Mouse (Mus musculus) c-Kit-positive CD71-negative TER-119-negative erythroid progenitor cells, embryonic 14.5 days (primary cell): Measurements from ENCODE around the gene Ccdc171.
"Not testable (repeated sequence)": the region's sequence is repeated elsewhere in the genome, so short reads cannot be mapped to it uniquely, and the experiment has no call there.

Source experiments
- DNase-seq: peaks from one replicate; pipeline ENCODE4 v3.0.0-alpha.2; 2013; ENCODE audit warnings: low read depth

The Ccdc171 gene

DNA sequence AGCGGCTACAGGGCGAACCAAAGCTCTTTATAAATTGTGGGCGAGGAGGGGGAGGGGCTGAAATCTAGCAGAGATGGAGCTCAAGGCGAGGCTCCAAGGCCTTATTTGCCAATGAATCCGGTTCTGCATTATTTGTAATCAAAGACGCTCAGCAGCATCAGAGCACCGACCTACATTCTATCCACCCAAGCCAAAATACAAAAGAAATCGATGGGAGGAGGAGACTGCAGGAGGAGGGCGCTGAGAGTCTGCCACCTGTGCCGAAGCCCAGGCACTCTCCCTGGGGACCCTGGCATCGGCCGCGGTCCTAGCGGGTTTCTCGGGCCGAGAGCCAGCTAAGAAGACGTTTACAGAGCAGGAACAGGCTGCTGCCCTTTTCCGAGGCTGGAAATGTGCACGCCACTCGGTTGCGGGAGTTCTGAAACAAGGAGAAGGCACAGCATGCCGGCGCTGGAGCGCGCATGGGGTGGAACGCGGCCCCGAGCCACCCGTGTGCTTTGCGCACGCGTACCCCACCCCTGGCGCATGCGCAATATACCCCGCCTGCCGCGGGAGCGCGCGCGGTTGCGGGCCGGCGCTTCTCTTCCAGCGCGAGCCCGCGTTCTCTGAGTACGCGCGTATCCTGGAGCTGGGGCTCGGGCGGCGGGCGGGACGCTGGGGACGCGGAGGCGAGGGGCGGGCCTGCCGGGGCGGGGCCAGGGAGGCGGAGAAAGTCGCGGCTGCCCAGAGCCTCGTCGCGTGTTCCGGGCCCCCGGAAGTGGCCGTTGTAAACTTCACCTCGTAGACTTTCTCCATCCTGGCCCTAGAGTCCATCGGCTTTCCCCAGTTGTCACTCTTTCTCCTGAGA lies at the start of gene Ccdc171:
Gene Ccdc171, plus strand, starts transcription at position 703 of the 847 bp plus-strand sequence.
- DNase-seq, result peak; percentile 89

- no peak for DNase-seq
These were observed 40.1 kb upstream of the Ccdc171 start for GRCm38 (mm10) chr4:83485250-83485649.

DNA sequence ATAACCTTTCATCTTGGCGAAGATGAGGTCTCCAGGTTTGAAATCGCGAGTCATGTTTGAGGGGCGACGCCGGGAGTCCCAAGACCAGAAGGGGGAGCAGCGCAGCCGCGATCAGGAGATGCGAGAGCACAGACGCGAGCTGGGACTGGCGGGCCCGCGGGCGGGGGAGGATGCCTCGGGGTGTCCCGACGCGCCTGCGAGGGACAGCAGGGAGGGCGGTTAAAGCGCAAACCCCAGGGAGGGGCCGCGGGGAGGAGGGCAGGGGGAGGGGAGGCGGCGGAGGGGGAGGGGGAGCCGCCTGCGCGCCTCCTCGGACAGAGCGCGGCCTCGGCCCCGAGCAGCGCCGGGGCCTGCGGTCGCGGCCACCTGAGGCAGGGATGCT lies 39.6 kb upstream of the Ccdc171 start:
- DNase-seq, result peak; percentile 77

DNA sequence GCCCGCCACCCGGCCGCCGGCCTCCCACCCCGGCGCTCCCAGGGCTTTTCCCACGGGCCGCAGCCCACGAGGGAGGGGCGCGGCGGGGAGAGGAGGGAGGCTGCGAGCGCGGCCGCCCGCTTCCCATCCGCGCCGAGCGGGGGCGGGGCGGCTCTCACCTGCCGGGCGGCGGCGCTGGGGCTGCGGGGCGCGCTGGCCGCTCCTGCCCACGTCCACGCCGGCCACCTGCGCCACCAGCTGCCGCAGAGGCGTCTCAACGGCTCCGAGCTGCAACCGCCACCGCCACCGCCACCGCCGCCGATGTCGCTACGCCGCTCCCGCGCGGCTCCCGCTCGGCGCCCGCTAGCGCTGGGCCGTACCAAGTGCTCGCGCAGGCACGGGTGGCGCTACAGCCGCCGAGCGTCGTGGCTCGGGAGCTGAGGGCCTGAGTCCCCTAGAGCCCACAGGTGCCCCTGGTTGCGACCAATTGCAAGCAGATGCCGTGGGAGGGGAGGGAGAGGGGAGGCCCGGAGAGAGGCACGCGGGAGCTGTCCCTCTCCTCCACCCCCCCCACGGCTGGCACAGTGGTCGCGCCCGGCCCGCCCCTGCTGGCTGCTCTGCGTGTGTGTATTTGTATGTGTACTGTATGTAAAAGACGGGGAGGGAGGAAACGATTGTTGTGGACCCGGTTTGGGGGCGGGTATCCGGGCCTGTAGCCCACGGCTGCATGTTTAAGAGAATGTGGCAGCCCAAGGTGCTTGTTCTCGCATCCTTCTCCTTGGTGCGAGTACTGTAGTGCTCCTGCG lies 39.0 kb upstream of the Ccdc171 start, which contains the start of gene Psip1:
Gene Psip1, minus strand, starts transcription at position 343 of the 785 bp plus-strand sequence.
- DNase-seq, result peak; percentile 74

- no peak for DNase-seq
These were observed 36.2 kb upstream of the Ccdc171 start for GRCm38 (mm10) chr4:83489121-83489520.

- DNase-seq, result no peak
These were observed 32.2 kb upstream of the Ccdc171 start for GRCm38 (mm10) chr4:83493112-83493511.

GRCm38 (mm10) chr4:83497013-83497412 lies 28.3 kb upstream of the Ccdc171 start:
- not testable (repeated sequence) for DNase-seq

DNA sequence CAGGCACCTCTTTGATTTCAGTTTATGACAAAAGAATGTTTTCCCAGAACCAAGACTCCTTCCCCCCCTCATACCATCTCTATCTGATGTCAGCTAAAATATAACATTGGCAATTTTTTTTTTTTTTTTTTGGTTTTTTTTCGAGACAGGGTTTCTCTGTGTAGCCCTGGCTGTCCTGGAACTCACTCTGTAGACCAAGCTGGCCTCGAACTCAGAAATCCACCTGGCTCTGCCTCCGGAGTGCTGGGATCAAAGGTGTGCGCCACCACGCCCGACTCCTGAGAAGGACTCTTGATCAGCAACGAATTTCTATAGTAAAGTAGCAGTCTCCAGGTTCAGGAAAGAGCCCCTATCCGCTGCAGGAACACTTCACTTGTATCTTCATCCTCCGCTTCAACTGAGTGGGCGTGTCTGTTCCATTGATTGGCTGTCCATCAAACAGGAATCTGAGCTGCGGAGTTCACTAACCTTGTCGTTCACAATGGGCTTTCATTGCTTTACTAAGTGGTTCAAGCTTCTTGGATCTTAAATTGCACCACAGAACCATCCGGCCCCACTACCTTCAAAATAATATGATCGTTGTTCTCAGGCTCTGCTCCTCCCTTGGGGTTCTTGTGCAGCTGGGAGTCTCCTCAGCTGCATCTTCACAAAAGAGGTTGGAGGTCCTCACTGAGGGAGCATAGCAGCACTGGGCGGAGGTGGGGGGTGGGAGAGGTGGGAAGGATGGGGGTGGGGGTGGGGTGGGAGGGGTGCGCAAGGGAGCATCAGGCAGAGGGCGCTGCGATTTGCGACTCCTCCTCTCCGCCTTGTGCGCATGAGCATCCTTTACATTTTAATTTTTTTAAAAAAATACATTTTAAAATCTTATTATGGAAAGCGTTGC lies 24.9 kb upstream of the Ccdc171 start:
- DNase-seq, result no peak

DNA sequence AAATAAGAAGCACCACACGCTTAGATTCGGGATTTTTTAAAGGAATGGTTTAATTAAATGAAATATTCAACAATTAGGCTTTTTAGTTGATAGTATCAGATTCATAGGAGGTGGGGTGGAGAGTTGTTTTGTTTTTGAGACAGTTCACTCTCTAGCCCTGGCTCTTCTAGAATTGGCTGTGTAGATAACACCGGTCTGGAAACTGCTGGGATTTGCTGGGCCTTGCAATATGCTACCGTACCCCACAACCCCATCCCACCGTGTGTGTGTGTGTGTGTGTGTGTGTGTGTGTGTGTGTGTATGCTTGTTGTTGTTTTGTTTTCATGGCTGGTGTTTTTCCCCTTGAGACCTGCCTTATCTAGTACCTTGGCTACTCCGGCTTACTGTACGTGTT lies 24.3 kb upstream of the Ccdc171 start:
- no peak for DNase-seq

GRCm38 (mm10) chr4:83509600-83509999 lies 15.7 kb upstream of the Ccdc171 start:
- no peak for DNase-seq

- DNase-seq, result no peak
These were observed 14.3 kb upstream of the Ccdc171 start for GRCm38 (mm10) chr4:83511083-83511482.

GRCm38 (mm10) chr4:83512217-83512616 lies 13.1 kb upstream of the Ccdc171 start:
- no peak for DNase-seq

DNA sequence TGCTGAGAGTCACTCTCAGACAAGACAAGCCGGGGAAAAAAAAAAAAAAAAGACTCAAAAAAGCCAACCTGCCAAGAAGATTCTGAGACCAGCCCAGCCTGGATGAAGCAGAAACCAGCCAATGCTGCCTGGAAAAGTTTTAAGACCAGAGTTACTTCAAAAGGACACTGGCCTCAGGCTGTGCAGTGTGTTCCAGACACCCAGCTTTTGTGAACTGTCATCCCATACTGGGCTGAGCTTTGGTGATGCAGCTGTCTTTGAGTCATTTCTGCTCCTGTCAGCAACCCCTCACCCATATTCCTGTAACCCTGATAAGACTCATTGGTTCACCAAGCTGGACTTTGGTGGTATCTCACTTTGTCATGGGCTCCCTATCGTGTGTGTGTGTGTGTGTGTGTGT lies 12.7 kb upstream of the Ccdc171 start:
- no peak for DNase-seq

GRCm38 (mm10) chr4:83514183-83514582 lies 11.2 kb upstream of the Ccdc171 start:
- DNase-seq, result no peak

DNA sequence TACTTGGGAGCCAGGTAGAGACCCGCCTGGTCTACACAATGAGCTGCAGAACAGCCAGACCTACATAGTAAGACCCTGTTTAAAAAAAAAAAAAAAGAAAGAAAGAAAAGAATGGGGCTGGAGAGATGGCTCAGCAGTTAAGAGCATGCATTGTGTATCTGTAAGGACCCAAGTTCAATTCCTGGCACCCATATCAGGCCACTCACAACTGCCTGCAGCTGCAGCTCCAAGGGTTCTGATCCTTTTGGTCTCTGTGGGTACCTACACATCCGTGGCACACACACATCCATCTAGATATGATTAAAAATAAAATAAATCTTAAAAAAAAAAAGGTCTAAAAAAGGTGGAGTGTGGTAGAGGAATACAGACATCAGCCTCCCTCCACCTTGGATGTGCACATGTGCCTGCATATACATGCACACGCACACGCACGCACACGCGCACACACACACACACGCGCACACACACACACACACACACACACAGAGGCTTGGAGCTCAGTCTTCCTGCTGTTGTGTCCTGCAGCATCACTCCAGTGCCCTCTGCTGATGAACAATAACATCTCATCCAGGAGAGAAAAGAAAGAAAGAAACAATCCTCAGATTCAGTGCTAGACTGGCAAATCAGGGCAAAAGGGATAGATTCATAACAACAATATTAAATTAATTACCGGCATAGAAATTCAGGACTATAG lies 10.2 kb upstream of the Ccdc171 start:
- DNase-seq, result no peak

GRCm38 (mm10) chr4:83516144-83516543 lies 9.2 kb upstream of the Ccdc171 start:
- not testable (repeated sequence) for DNase-seq

DNA sequence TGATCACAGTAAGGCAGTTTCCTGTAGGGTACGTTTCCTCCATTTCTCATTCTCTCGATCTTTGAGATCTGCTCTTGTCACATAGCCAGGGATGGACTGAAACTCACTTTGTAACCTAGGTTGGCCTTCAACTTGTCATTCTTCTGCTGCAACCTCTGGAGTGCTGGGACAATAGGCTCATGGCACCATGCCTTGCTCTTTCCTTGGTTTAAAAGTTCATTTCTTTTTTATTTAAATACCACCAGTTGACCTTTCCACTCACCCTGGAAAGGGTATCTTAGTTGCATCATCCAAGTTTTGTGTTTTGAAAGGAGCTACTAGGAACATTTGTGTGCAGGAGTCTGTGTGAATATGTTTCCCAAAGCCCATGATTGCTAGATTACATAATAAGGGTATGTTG lies 6.2 kb upstream of the Ccdc171 start:
- no peak for DNase-seq

GRCm38 (mm10) chr4:83519807-83520206 lies 5.5 kb upstream of the Ccdc171 start:
- DNase-seq, result no peak

DNA sequence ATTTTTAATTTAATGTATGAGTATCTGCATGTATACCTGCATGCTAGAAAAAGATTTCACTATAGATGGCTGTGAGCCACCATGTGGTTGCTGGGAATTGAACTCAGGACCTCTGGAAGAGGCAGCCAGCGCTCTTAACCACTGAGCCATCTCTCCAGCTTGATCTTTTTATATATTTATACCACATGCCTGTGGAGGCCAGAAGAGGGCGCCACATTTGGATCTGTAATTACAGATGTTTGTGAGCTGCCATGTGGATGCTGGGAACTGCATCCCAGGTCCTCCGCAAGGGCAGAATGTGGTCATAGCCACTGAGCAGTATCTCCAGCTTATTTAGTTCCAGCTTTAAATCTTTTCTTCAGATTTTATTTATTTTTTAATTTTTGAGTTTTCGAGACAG lies 5.0 kb upstream of the Ccdc171 start:
- no peak for DNase-seq

GRCm38 (mm10) chr4:83522066-83522465 lies 3.3 kb upstream of the Ccdc171 start:
- no peak for DNase-seq

DNA sequence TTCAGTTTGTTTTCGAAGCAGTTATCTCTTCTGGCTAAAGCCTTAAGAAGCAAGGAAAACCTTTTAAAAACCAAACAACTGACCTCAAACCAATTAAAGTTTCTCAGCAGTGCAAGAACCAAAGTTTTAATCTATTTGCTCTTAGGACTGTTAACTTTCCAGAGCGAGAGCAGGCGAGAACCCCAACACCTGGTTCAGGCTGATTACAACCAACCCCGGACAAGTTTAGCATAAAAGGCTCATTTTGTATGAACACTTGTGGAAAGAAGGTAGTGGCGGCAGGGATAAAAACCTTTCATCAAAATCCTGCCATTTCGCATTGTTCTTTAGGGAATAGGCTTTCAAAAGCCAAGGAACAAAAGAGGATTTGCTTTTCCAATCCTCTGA lies 896 bp upstream of the Ccdc171 start:
- no peak for DNase-seq

GRCm38 (mm10) chr4:83525690-83526055 lies 328 bp downstream of the Ccdc171 start:
- peak; percentile 17 for DNase-seq
